Mouse (Mus musculus): ENCODE results near the gene Gps1. TPM values are rescaled to one million over a fixed set of nuclear protein-coding genes. Genes with fewer than 3 reads are reported as not detected.

The Gps1 gene
- polyA plus RNA-seq, 1 experiment from 2014 or later = 272 TPM

DNA sequence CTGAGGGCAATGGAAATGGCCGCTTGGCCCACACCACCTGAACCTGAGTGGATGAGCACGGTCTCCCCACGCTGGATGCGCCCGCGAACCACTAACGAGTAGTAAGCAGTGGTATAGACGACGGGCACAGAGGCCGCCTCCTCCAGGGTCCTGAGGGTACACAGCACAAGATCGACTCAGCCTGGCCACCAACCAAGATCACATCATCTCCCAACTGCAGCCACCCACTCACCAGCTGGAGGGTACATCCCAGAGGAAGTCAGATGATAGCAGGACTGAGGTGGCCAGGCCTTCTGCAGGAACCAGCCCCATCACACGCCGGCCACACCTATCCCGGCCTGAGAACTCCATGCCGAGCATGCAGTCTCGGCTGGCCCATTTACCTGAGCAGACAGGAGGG, 28.0 kb downstream of the Gps1 start:
- no peaks in the 10 kb centered on the region for H3K9me3 ChIP-seq
- 95% methylated on average over 16 of the region's 16 CpGs for WGBS
- no peaks in the 10 kb centered on the region for H3K4me1 ChIP-seq
- DNase-seq (ENCODE audit: low spot score) = no peak
- no peak overlapping the region for H3K27ac ChIP-seq (replicated peaks)
- no peak overlapping the region for H3K4me3 ChIP-seq
- H3K36me3 ChIP-seq (replicated peaks) = peaks cover 100% of the 10 kb centered on the region
- no peaks in the 10 kb centered on the region for H3K27me3 ChIP-seq (replicated peaks; ENCODE audit: low read depth, poor library complexity, severe bottlenecking)

GRCm38 (mm10) chr11:120817358-120817757, 33.3 kb downstream of the Gps1 start:
- H3K36me3 ChIP-seq (replicated peaks) = peaks cover 100% of the 10 kb centered on the region
- H3K4me1 ChIP-seq = peaks cover 25% of the 10 kb centered on the region
- WGBS = 95% methylated on average over 6 of the region's 6 CpGs
- H3K4me3 ChIP-seq = no peak overlapping the region
- H3K9me3 ChIP-seq = no peaks in the 10 kb centered on the region
- no peak overlapping the region for H3K27ac ChIP-seq (replicated peaks)
- no peak for DNase-seq (ENCODE audit: low spot score)
- no peaks in the 10 kb centered on the region for H3K27me3 ChIP-seq (replicated peaks; ENCODE audit: low read depth, poor library complexity, severe bottlenecking)

- peaks cover 97% of the 10 kb centered on the region for H3K36me3 ChIP-seq (replicated peaks)
- H3K27me3 ChIP-seq (replicated peaks; ENCODE audit: low read depth, poor library complexity, severe bottlenecking) = no peaks in the 10 kb centered on the region
- no peak overlapping the region for H3K27ac ChIP-seq (replicated peaks)
- no peak for DNase-seq (ENCODE audit: low spot score)
- H3K4me1 ChIP-seq = peaks cover 34% of the 10 kb centered on the region
- H3K4me3 ChIP-seq = no peak overlapping the region
- no peaks in the 10 kb centered on the region for H3K9me3 ChIP-seq
- 96% methylated on average over 13 of the region's 13 CpGs for WGBS
These were observed 34.2 kb downstream of the Gps1 start for GRCm38 (mm10) chr11:120818251-120818650.

DNA sequence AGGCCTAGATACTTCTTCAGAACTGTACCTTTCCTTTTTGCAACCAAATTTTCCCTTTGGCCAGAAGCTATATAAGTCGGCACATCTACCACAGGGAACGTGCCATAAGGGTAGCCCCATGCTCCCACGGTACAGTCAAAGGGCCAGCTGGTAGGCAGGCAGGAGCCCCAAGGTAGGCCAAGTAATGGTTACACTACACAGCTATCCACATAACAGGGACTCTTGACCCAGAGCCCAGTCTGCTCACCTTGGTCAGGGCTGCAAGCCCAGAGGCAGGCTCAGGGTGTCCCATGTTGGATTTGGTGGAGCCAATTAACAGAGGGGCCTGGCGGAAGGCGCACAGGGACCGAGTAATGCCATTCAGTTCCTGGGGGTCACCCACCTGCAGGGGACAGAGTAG, 35.5 kb downstream of the Gps1 start:
- 94% methylated on average over 6 of the region's 6 CpGs for WGBS
- H3K4me1 ChIP-seq = peaks cover 39% of the 10 kb centered on the region
- H3K4me3 ChIP-seq = peak overlapping the region; percentile 2; the same call in 1 of the 2 replicates
- no peaks in the 10 kb centered on the region for H3K9me3 ChIP-seq
- no peak overlapping the region for H3K27ac ChIP-seq (replicated peaks)
- peaks cover 84% of the 10 kb centered on the region for H3K36me3 ChIP-seq (replicated peaks)
- DNase-seq (ENCODE audit: low spot score) = no peak
- H3K27me3 ChIP-seq (replicated peaks; ENCODE audit: low read depth, poor library complexity, severe bottlenecking) = no peaks in the 10 kb centered on the region

DNA sequence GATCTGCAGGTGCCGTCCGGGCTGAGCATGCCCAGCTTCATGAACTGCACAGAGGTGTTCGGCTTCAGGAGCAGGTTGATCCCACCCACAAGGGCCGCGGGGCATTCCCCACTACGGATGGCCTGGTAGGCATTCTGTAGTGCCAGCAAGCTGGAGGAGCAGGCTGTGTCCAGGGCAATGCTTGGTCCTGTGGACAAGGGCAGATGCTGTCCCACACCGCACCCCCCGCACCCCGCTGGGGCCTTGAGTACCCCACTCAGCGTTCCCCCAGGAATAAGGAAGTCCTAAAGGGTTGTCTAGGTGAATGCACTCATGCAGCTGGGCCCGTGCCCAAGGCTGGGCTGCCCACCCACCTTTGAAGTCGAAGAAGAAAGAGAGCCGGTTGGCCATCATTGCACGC, 36.5 kb downstream of the Gps1 start:
- Histone ChIP-seq H3K4me1 (peaks cover 49% of the 10 kb centered on the region), H3K9me3 (no peaks in the 10 kb centered on the region), H3K36me3 (replicated peaks) (peaks cover 74% of the 10 kb centered on the region), H3K27ac (replicated peaks) (no peak overlapping the region), H3K4me3 (peak overlapping the region; percentile 91), H3K27me3 (replicated peaks; ENCODE audit: low read depth, poor library complexity, severe bottlenecking) (no peaks in the 10 kb centered on the region)
- peak; percentile 7 for DNase-seq (ENCODE audit: low spot score)
- 96% methylated on average over 14 of the region's 14 CpGs for WGBS

GRCm38 (mm10) chr11:120821076-120821922, 37.2 kb downstream of the Gps1 start:
- no peaks in the 10 kb centered on the region for H3K9me3 ChIP-seq
- peak overlapping the region; percentile 91 for H3K4me3 ChIP-seq
- no peaks in the 10 kb centered on the region for H3K27me3 ChIP-seq (replicated peaks; ENCODE audit: low read depth, poor library complexity, severe bottlenecking)
- H3K27ac ChIP-seq (replicated peaks) = no peak overlapping the region
- peak; percentile 7 for DNase-seq (ENCODE audit: low spot score)
- H3K4me1 ChIP-seq = peaks cover 57% of the 10 kb centered on the region
- 83% methylated on average over 14 of the region's 14 CpGs for WGBS
- peaks cover 71% of the 10 kb centered on the region for H3K36me3 ChIP-seq (replicated peaks)

- Histone ChIP-seq H3K27ac (replicated peaks) (peak overlapping the region; percentile 99), H3K4me1 (peaks cover 64% of the 10 kb centered on the region), H3K4me3 (peak overlapping the region; percentile 91), H3K27me3 (replicated peaks; ENCODE audit: low read depth, poor library complexity, severe bottlenecking) (no peaks in the 10 kb centered on the region), H3K9me3 (no peaks in the 10 kb centered on the region), H3K36me3 (replicated peaks) (peaks cover 63% of the 10 kb centered on the region)
- whole genome bisulfite sequencing = 79% methylated on average over 4 of the region's 4 CpGs
- DNase-seq (ENCODE audit: low spot score) = peak; percentile 9
These were observed 38.2 kb downstream of the Gps1 start for GRCm38 (mm10) chr11:120822321-120822720.

DNA sequence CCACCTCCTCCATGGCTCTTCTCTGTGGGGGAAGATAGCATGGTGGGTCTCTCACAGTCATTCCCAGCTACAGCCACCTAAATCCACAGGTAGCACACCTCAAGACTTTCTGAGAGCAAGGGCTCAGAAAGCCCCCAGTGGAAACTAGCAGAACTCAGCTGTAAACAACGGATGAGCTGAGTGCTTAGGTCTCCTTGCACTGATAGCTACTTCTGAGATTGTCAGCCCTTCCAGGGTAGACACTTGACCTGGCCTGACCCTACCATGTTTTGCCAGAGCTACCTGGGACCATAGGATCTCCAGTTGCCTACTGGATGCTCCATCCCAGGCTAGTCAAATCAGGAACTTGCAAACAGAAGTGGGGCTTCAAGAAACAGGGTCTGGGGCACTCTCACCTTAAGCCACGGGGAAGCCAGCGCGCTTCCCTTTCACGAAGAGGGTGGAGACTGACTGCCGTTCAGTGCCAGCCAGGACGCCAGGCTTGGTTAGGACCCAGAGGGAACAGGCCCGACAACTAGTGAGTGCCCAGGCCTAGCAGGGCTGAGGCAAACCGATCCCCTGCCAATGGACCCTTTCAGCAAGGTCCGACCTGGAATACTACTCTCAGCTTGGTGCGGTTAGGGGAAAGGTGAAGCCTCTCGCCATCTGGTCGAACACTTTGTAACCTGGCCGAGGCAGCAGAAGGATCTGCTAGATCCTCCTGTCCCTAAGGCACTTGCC, 38.9 kb downstream of the Gps1 start:
- H3K4me1 ChIP-seq = peaks cover 69% of the 10 kb centered on the region
- H3K9me3 ChIP-seq = no peaks in the 10 kb centered on the region
- peaks cover 57% of the 10 kb centered on the region for H3K36me3 ChIP-seq (replicated peaks)
- peak overlapping the region; percentile 99 for H3K27ac ChIP-seq (replicated peaks)
- DNase-seq (ENCODE audit: low spot score) = peak; percentile 47
- 2% methylated on average over 14 of the region's 14 CpGs for WGBS
- H3K27me3 ChIP-seq (replicated peaks; ENCODE audit: low read depth, poor library complexity, severe bottlenecking) = no peaks in the 10 kb centered on the region
- H3K4me3 ChIP-seq = peak overlapping the region; percentile 91

GRCm38 (mm10) chr11:120823551-120823947, 39.5 kb downstream of the Gps1 start:
- Histone ChIP-seq H3K9me3 (no peaks in the 10 kb centered on the region), H3K27ac (replicated peaks) (peak overlapping the region; percentile 99), H3K27me3 (replicated peaks; ENCODE audit: low read depth, poor library complexity, severe bottlenecking) (no peaks in the 10 kb centered on the region), H3K4me3 (peak overlapping the region; percentile 91), H3K36me3 (replicated peaks) (peaks cover 51% of the 10 kb centered on the region), H3K4me1 (peaks cover 69% of the 10 kb centered on the region)
- WGBS = under 1% methylated on average over 40 of the region's 40 CpGs
- DNase-seq (ENCODE audit: low spot score) = no peak

- H3K9me3 ChIP-seq = no peaks in the 10 kb centered on the region
- peaks cover 69% of the 10 kb centered on the region for H3K4me1 ChIP-seq
- DNase-seq (ENCODE audit: low spot score) = peak; percentile 99
- WGBS = under 1% methylated on average over 107 of the region's 109 CpGs
- H3K36me3 ChIP-seq (replicated peaks) = peaks cover 45% of the 10 kb centered on the region
- peak within 1 kb of the TSS; percentile 99 for H3K27ac ChIP-seq (replicated peaks)
- peak within 1 kb of the TSS; percentile 91 for H3K4me3 ChIP-seq
- no peaks in the 10 kb centered on the region for H3K27me3 ChIP-seq (replicated peaks; ENCODE audit: low read depth, poor library complexity, severe bottlenecking)
These were observed 40.1 kb downstream of the Gps1 start, which contains the start of gene Fasn for GRCm38 (mm10) chr11:120823956-120824786. Gene Fasn, minus strand, starts transcription at chr11:120824547.

DNA sequence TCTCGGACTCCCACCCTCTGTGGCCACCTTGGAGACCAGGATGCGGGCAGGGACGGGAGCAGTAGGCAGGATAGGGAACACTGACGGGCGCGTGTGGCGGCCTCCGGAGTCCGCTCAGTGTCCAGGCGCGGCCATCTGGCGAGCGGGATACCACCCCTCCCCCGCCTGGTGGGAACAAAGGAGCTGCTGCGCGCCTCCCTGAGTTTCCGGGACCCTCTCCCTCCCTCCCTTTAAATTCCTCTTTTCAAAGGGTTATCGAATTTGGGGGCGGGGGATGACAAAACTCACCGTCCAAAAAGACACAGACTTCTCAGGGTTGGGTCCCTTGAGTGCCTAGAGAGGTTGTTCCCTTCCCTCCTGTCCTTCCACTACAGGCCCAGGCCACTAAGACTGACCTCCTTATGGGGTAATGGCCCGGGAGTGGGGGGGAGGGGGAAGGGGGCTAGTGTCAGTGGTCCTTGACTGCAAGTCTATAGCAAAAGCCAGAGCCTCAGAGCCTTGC, 40.8 kb downstream of the Gps1 start:
- no peaks in the 10 kb centered on the region for H3K27me3 ChIP-seq (replicated peaks; ENCODE audit: low read depth, poor library complexity, severe bottlenecking)
- under 1% methylated on average over 21 of the region's 21 CpGs for WGBS
- no peaks in the 10 kb centered on the region for H3K9me3 ChIP-seq
- peaks cover 72% of the 10 kb centered on the region for H3K4me1 ChIP-seq
- H3K4me3 ChIP-seq = peak overlapping the region; percentile 91
- DNase-seq (ENCODE audit: low spot score) = no peak
- H3K36me3 ChIP-seq (replicated peaks) = peaks cover 38% of the 10 kb centered on the region
- H3K27ac ChIP-seq (replicated peaks) = peak overlapping the region; percentile 99

DNA sequence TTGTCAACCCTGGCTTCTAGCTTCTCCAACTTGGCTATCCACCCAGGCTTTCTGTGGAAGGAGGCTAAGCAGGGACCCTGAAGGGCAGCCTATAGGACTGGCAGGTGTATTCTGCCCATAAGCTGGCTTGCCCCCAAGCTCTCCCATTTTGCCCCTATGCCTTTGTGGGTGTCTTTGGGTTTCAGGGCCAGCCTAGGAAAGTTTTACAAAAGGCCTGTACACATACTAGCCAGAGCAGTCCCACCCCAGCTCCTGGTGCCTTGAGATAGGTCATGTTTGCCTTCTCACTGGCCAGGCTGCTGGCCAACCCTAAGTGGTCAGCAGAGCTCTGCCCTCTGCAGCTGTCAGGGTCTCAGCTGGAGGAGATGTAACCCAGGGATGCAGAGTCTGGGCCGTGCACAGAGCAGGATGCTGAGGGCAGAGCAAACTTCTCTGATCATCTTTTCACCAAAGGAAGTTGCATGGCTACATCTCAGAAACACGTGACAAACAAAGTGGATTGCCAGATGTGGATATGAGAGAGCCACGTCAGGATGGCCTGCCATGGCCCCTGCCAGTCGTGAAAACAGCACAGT, 41.3 kb downstream of the Gps1 start:
- no peak for DNase-seq (ENCODE audit: low spot score)
- Histone ChIP-seq H3K27ac (replicated peaks) (peak overlapping the region; percentile 99), H3K27me3 (replicated peaks; ENCODE audit: low read depth, poor library complexity, severe bottlenecking) (no peaks in the 10 kb centered on the region), H3K36me3 (replicated peaks) (peaks cover 33% of the 10 kb centered on the region), H3K4me3 (peak overlapping the region; percentile 91), H3K4me1 (peaks cover 69% of the 10 kb centered on the region), H3K9me3 (no peaks in the 10 kb centered on the region)
- 47% methylated on average over 4 of the region's 4 CpGs for WGBS

Measured in embryonic facial prominence, embryonic 10.5 days (tissue).